Mouse (Mus musculus) limb, embryonic 11.5 days (tissue): ENCODE results near the gene Ctdsp2. TPM values are rescaled to one million over a fixed set of nuclear protein-coding genes. Genes with fewer than 3 reads are reported as not detected.

Experiments used
- ATAC-seq: fragments of 200-750 bp; cut with Nextera tagmentation; 2 replicates; pipeline ENCODE4 v1.8.0; 2017; ENCODE audit warnings: low read depth; ENCODE audit not compliant: insufficient number of reproducible peaks, low FRiP score, low TSS enrichment
- DNase-seq: peaks from one replicate; pipeline ENCODE4 v3.0.0-alpha.2; 2015; ENCODE audit warnings: low spot score
- H3K27ac ChIP-seq: fragments of 300-500 bp; sonication (generic); replicated peaks from 2 replicates; pipeline ENCODE4 v1.5.1; 2014; ENCODE audit warnings: low read depth, mild to moderate bottlenecking, low read length
- H3K27me3 ChIP-seq: fragments of 300-500 bp; sonication (generic); 2 replicates; pipeline ENCODE4 v1.6.1; 2014; ENCODE audit warnings: mild to moderate bottlenecking, low read length, mixed read lengths; ENCODE audit not compliant: control insufficient read depth, insufficient read depth
- H3K36me3 ChIP-seq: fragments of 300-500 bp; sonication (generic); 2 replicates; pipeline ENCODE4 v1.6.1; 2014; ENCODE audit warnings: mild to moderate bottlenecking, low read length, moderate library complexity, mixed read lengths; ENCODE audit not compliant: control insufficient read depth, insufficient read depth
- H3K4me1 ChIP-seq: fragments of 300-500 bp; sonication (generic); 2 replicates; pipeline ENCODE4 v1.6.1; 2014; ENCODE audit warnings: low read length, mixed read lengths; ENCODE audit not compliant: control insufficient read depth, insufficient read depth
- H3K4me2 ChIP-seq: fragments of 300-500 bp; sonication (generic); 2 replicates; pipeline ENCODE4 v1.6.1; 2014; ENCODE audit warnings: low read depth, mild to moderate bottlenecking, moderate library complexity; ENCODE audit not compliant: severe bottlenecking
- H3K4me3 ChIP-seq: fragments of 300-500 bp; sonication (generic); 2 replicates; pipeline ENCODE4 v1.5.1; 2014; ENCODE audit warnings: low read depth, low read length
- H3K9ac ChIP-seq: fragments of 300-500 bp; sonication (generic); 2 replicates; pipeline ENCODE4 v1.6.1; 2014; ENCODE audit warnings: mild to moderate bottlenecking, low read length
- H3K9me3 ChIP-seq: fragments of 300-500 bp; sonication (generic); 2 replicates; pipeline ENCODE4 v1.6.1; 2016; ENCODE audit warnings: low read length; ENCODE audit not compliant: control insufficient read depth
- WGBS: fragments of 180-500 bp; shearing (Covaris S2); extraction: QIAGEN DNeasy Blood & Tissue Kit; methylation state at CpG from one replicate; pipeline ENCODE4 v1.1.7; 2014; 5-methylcytosine and 5-hydroxymethylcytosine counted together
- polyA plus RNA-seq: library from polyadenylated mRNA; unstranded; fragments of >200 nt; fragmentation: Nextera tagmentation; extraction: Ambion mirVana; gene quantifications from 2 replicates; pipeline ENCODE4 v1.2.1, GENCODE M21; 2014

The Ctdsp2 gene
- polyA plus RNA-seq: 77.3 and 84.9 TPM in 2 replicates

GRCm38 (mm10) chr10:126978277-126978994, at the start of gene Ctdsp2:
Ctdsp2 (plus strand) TSS chr10:126978717.
- WGBS: under 1% methylated on average over 50 of the region's 56 CpGs
- peaks cover 34% of the 10 kb centered on the region for H3K4me1 ChIP-seq
- no peaks in the 10 kb centered on the region for H3K36me3 ChIP-seq
- no peaks in the 10 kb centered on the region for H3K9me3 ChIP-seq
- H3K27me3 ChIP-seq: no peaks in the 10 kb centered on the region
- peak; percentile 91 for ATAC-seq
- H3K4me3 ChIP-seq: peak within 1 kb of the TSS; percentile 100
- peak within 1 kb of the TSS; percentile 95 for H3K9ac ChIP-seq
- DNase-seq: peak; percentile 100
- H3K4me2 ChIP-seq: peak within 1 kb of the TSS; percentile 84
- peak within 1 kb of the TSS; percentile 99 for H3K27ac ChIP-seq

- Histone ChIP-seq H3K36me3 (no peaks in the 10 kb centered on the region), H3K4me1 (peaks cover 36% of the 10 kb centered on the region), H3K4me2 (peak overlapping the region; percentile 98), H3K27me3 (peaks cover 4% of the 10 kb centered on the region; the same call in 1 of the 2 replicates), H3K27ac (no peak overlapping the region), H3K4me3 (peak overlapping the region; percentile 54), H3K9me3 (no peaks in the 10 kb centered on the region), H3K9ac (peak overlapping the region; percentile 74)
- DNase-seq: no peak
- no peak for ATAC-seq
- 32% methylated on average over 12 of the region's 12 CpGs for WGBS
Observed at GRCm38 (mm10) chr10:126928819-126929206, 49.7 kb upstream of the Ctdsp2 start.

GRCm38 (mm10) chr10:126929543-126929942, 49.0 kb upstream of the Ctdsp2 start:
- DNase-seq (no peak), ATAC-seq (no peak)
- H3K4me3 ChIP-seq: no peak overlapping the region
- H3K27ac ChIP-seq: no peak overlapping the region
- peaks cover 4% of the 10 kb centered on the region; the same call in 1 of the 2 replicates for H3K27me3 ChIP-seq
- H3K9ac ChIP-seq: no peak overlapping the region
- H3K36me3 ChIP-seq: no peaks in the 10 kb centered on the region
- H3K4me2 ChIP-seq: no peak overlapping the region
- 59% methylated on average over 3 of the region's 3 CpGs for WGBS
- peaks cover 36% of the 10 kb centered on the region for H3K4me1 ChIP-seq
- no peaks in the 10 kb centered on the region for H3K9me3 ChIP-seq

GRCm38 (mm10) chr10:126930270-126931121, 48.0 kb upstream of the Ctdsp2 start:
- peaks cover 42% of the 10 kb centered on the region for H3K4me1 ChIP-seq
- H3K27ac ChIP-seq: peak overlapping the region; percentile 91
- H3K9ac ChIP-seq: peak overlapping the region; percentile 66
- no peaks in the 10 kb centered on the region for H3K36me3 ChIP-seq
- peak; percentile 68 for DNase-seq
- no peak overlapping the region for H3K4me2 ChIP-seq
- no peaks in the 10 kb centered on the region for H3K9me3 ChIP-seq
- peak overlapping the region; percentile 14; the same call in 1 of the 2 replicates for H3K4me3 ChIP-seq
- WGBS: 53% methylated on average over 15 of the region's 15 CpGs
- peaks cover 4% of the 10 kb centered on the region; the same call in 1 of the 2 replicates for H3K27me3 ChIP-seq
- ATAC-seq: no peak; the same call in 1 of the 2 replicates

- 69% methylated on average over 8 of the region's 8 CpGs for WGBS
- peak overlapping the region; percentile 91 for H3K27ac ChIP-seq
- no peak; the same call in 1 of the 2 replicates for ATAC-seq
- no peaks in the 10 kb centered on the region for H3K36me3 ChIP-seq
- no peak overlapping the region for H3K4me2 ChIP-seq
- no peak for DNase-seq
- H3K27me3 ChIP-seq: peaks cover 4% of the 10 kb centered on the region; the same call in 1 of the 2 replicates
- peaks cover 46% of the 10 kb centered on the region for H3K4me1 ChIP-seq
- H3K4me3 ChIP-seq: no peak overlapping the region
- no peaks in the 10 kb centered on the region for H3K9me3 ChIP-seq
- no peak overlapping the region for H3K9ac ChIP-seq
Observed at GRCm38 (mm10) chr10:126931123-126931759, 47.3 kb upstream of the Ctdsp2 start.

GRCm38 (mm10) chr10:126931760-126932139, 46.8 kb upstream of the Ctdsp2 start:
- H3K4me3 ChIP-seq: no peak overlapping the region
- H3K4me1 ChIP-seq: peaks cover 46% of the 10 kb centered on the region
- H3K36me3 ChIP-seq: no peaks in the 10 kb centered on the region
- ATAC-seq (no peak), DNase-seq (no peak)
- no peaks in the 10 kb centered on the region for H3K9me3 ChIP-seq
- no peak overlapping the region for H3K9ac ChIP-seq
- H3K4me2 ChIP-seq: no peak overlapping the region
- peaks cover 4% of the 10 kb centered on the region; the same call in 1 of the 2 replicates for H3K27me3 ChIP-seq
- H3K27ac ChIP-seq: peak overlapping the region; percentile 91; the same call in 1 of the 2 replicates

- no peaks in the 10 kb centered on the region for H3K36me3 ChIP-seq
- no peaks in the 10 kb centered on the region for H3K9me3 ChIP-seq
- no peak overlapping the region for H3K4me2 ChIP-seq
- 85% methylated on average over 13 of the region's 13 CpGs for WGBS
- ATAC-seq (no peak), DNase-seq (no peak)
- H3K27me3 ChIP-seq: no peaks in the 10 kb centered on the region
- H3K9ac ChIP-seq: no peak overlapping the region
- no peak overlapping the region for H3K4me3 ChIP-seq
- H3K4me1 ChIP-seq: peaks cover 26% of the 10 kb centered on the region
- H3K27ac ChIP-seq: peak overlapping the region; percentile 85; the same call in 1 of the 2 replicates
Observed at GRCm38 (mm10) chr10:126934561-126934960, 44.0 kb upstream of the Ctdsp2 start.

- Histone ChIP-seq H3K4me1 (peaks cover 23% of the 10 kb centered on the region), H3K27ac (peak overlapping the region; percentile 85), H3K9me3 (no peaks in the 10 kb centered on the region), H3K4me3 (no peak overlapping the region), H3K9ac (peak overlapping the region; percentile 60), H3K36me3 (no peaks in the 10 kb centered on the region), H3K4me2 (peak overlapping the region; percentile 15; the same call in 1 of the 2 replicates), H3K27me3 (no peaks in the 10 kb centered on the region)
- DNase-seq (no peak), ATAC-seq (no peak)
- 61% methylated on average over 8 of the region's 8 CpGs for WGBS
Observed at GRCm38 (mm10) chr10:126935121-126935520, 43.4 kb upstream of the Ctdsp2 start.
